Mouse (Mus musculus) v-Abl transformed pro-B cells (cell line): Measurements from ENCODE around the gene Dlgap1.

Source experiments
- in situ Hi-C, 2 experiments: fragments of 400-800 bp; cut with MboI; formaldehyde crosslinking; loops; one replicate each; pipeline ENCODE4 v1.15.1; 2025; ENCODE audit not compliant: unreplicated experiment in 2 of 2

The Dlgap1 gene

GRCm38 (mm10) chr17:69969021-69969815 is at the start of gene Dlgap1:
Gene Dlgap1 (plus strand): TSS chr17:69969073.
- in situ Hi-C loops: no loop called here

DNA sequence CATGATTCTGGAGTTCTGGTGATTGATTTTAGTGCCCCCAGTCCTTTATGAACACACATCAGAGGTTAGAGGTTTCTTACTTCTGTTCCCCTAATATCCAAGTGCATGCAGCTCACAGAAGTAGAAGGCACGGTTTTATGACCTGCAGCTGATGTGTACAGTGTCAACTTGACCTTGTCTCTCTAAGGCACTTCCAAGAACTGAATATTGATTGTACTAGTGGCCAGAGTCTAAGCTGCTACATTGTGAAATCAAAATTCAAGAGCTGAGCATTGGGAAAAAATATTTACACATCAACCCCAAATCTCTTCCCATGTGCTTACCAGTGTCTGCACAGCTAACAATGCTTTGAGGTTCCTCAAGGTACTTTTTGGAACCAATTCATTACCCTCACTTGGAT is 13.9 kb upstream of the Dlgap1 start:
- in situ Hi-C loops: no loop called here

DNA sequence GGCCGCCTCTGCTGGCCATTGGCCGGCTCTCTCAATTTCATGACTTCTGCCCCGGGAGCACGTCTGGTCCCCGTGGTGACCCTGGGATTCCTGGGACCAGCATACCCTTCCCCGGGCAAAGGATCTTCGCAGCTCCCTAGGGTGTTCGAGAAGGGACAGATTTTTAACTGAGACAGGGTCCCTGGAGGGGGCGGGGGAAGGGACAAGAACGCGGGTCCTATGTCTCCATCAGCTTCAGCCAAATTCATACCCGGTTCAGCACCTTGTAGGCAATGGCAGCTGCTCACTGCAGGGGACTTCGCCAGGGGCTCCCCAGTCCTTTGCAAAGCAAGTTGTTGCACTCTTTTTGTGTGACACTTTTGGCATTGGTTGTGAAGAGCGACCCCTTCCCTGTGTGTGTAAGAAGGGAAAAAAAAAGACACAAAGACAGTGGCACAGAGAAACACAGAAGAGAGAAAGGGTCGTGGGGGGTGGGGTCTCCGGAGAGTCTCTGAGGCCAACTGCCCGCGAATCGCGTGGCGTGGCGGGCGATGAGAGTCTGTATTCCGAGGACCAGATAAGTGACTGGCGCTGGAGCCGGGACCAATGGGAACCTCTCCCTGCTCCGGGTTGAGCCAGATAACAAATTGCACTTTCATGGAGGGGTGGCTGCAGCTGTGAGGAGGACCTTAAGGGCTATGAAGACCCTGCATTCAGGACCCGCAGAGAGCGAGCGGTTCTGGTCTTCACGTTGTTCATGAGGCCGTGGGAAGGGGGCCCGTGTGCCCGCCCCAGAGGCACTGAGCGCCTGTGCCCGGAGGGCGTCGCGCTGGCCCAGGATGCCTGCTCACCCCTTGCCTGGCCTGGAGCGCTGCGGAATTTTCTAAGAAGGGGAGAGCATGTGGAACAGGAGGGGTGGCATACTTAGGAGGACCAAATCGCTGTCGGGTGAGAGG is 1.2 kb downstream of the Dlgap1 start:
- in situ Hi-C loops: no loop called here

DNA sequence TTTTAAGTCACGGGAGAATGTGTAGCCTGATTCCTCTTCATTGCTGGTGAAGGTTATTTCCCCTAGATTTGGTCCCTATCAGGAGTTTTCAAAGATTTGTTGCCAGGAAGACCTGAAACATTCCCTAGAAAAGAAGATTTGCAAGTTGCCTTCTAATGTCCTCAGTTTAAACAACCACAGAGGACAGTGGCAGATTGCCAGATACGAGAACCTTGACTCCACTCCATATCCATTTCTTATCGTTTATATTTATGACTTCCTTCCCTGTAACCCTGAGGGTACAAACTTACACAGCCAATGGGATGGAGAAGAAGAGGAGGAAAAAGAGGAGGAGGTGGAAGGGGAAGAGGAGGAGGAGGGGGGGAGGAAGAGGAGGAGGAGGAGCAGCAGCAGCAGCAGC is 4.2 kb downstream of the Dlgap1 start:
- in situ Hi-C loops: no loop called here

GRCm38 (mm10) chr17:69973991-69974390 is 5.1 kb downstream of the Dlgap1 start:
- in situ Hi-C loops: no loop called here

DNA sequence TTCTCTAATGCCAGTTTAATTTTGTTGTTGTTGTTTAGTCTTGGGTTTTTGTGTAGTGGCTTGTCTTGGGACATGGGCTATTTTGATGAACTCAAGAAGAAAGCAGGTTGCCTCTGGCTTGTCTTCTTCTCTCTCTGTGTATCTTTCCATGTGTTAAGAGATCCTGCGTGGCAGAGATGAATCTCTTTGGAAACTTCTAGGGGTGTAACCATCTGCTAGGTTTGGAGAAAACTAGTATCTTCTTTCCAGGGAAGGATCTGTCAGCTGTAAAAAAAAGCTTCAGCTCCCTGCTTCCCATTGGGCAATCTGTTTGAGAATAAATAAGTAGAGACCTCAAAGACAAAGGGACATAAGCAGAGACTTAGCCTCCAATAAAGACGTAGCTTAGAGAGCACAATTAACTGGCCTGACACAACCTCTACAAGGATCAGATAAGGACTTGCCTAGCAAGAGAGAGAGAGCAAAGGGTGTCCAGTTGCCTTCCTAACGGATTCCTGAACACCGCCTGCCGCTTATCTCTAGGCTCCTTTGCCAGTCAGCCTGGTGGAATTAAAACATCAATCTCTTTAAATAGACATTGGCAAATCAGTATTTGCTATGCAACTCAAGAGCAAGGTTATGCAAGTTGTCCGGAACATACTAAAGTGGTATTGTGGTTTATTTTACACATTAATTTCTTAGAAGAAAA is 13.5 kb downstream of the Dlgap1 start:
- in situ Hi-C loops: no loop called here

GRCm38 (mm10) chr17:69996406-69996805 is 27.5 kb downstream of the Dlgap1 start:
- in situ Hi-C loops: no loop called here

DNA sequence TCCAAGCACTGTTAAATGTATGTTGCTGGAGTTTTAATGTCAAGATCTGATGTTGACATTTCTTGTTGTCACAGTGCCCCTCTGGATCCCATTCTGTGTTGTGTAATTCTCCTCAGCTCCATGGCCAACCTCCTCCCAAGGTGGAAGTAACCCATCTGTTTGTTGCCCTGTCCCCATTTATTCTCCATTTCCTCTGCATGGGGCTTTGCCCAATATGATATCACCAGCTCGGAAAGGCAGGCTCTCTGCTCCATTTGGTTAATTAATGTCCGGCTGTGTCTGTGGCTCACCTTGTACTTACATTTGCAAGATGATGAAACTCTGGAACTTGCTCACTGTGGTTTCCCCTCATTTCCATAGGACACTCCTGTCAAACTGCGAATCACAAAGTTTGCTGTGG is 33.2 kb downstream of the Dlgap1 start:
- in situ Hi-C loops: no loop called here

DNA sequence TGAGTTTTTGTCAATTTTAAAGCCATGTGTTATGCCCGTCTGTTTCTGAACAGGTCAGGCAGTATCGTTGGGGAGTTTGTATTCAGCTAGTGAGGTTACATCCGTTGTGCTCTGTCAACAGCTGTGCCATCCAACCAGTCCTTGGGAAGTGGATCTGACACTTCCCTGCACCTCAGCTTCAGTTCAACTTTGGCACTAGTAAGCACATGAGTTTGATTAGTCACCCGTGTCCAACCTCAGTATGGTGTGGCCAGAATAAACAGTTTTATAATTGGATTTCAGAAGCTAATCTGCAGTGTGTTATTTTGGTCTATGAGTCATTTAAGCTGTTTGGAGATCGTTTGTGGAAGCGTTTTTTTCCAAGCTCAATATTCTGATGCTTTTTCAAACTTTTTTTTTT is 35.8 kb downstream of the Dlgap1 start:
- in situ Hi-C loops: no loop called here

- in situ Hi-C loops: no loop called here
Observed at GRCm38 (mm10) chr17:70007607-70008006, 38.7 kb downstream of the Dlgap1 start.

- in situ Hi-C loops: no loop called here
Observed at GRCm38 (mm10) chr17:70016511-70016910, 47.6 kb downstream of the Dlgap1 start.

GRCm38 (mm10) chr17:70020376-70020775 is 51.5 kb downstream of the Dlgap1 start:
- in situ Hi-C loops: no loop called here

- in situ Hi-C loops: no loop called here
Observed at GRCm38 (mm10) chr17:70022618-70023017, 53.7 kb downstream of the Dlgap1 start.

DNA sequence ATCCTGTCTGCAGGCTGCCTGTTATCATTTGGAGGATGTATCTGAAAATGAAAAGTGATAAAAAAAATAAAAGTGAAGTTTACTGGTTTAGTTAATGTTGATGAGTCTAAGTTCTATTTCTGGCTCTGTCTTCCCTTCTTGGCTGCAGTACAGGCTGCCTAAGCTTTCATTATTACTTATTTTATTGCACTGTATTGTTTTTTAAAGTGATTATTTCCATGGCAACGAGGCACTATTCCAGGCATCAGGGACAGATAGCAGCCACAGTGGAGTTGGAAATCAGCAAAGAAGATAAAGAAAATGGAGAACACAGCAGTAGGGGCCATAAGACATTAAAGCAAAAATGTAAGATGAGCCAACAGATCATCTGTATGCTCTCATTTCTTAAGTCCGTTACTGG is 66.0 kb downstream of the Dlgap1 start:
- in situ Hi-C loops: no loop called here

DNA sequence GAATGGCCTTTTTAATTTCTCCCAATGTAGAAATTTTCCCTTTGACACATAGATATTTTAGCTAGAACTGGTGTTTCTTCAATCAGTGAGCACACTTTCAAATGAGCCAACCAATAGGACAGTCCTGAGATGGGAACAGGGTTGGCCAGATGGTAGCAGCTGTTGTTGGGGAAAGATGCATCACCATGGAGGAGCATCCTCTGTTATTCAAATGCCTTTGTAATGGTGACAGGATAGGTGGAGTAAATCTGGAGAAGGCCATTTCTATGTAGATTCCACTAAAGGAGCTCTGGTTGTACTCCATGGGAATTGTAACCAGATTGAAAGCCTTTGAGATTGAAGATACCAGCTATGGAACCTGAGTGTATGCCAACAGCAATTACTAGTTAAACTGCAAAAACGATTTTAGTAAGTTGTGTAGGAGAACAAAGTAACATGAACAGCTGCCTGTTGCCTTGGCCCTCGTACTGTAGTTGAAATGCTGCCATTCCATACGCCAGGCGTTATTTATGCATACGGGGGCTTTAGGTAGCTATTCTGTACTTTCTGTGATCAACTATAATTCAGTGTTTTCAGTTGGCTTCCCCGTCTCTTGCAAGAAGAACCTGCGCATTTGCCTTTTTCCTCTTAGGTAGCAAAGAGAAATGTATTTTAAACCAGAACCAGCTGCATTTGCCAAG is 72.0 kb downstream of the Dlgap1 start:
- in situ Hi-C loops: no loop called here

- in situ Hi-C loops: no loop called here
Observed at GRCm38 (mm10) chr17:70068281-70068680, 99.4 kb downstream of the Dlgap1 start.

GRCm38 (mm10) chr17:70072066-70072465 is 103.2 kb downstream of the Dlgap1 start:
- in situ Hi-C loops: no loop called here

- in situ Hi-C loops: no loop called here
Observed at GRCm38 (mm10) chr17:70088220-70088619, 119.3 kb downstream of the Dlgap1 start.

DNA sequence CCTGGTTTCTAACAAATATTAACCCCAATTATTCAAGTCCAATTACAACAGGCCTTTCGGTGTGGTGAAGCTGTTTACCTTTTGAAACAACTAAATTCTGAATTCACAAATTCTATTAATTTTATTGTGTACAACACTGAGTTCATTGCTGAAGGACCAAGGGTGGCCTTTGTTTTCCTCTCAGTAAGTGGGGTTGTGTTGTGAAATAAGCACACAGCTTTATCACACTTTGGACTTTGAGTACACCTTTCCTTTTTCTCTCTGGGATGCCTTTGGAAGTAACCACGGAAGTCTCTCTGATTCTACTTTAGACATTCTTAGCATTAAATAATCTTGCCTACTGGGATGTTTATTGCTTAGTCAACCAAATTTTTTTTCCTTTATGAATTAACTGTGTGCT is 121.9 kb downstream of the Dlgap1 start:
- in situ Hi-C loops: no loop called here

- in situ Hi-C loops: no loop called here
Observed at GRCm38 (mm10) chr17:70129151-70129550, 160.3 kb downstream of the Dlgap1 start.

GRCm38 (mm10) chr17:70169831-70170230 is 201.0 kb downstream of the Dlgap1 start:
- in situ Hi-C loops: no loop called here
